Mouse (Mus musculus) forebrain, embryonic 14.5 days (tissue): ENCODE results near the gene Ubr4. TPM values are rescaled to one million over a fixed set of nuclear protein-coding genes. Genes with fewer than 3 reads are reported as not detected.

ENCODE experiments used
- microRNA-seq: library from miRNA; unstranded; fragments of <30 nt; microRNA quantifications from one replicate; pipeline ENCODE4, GENCODE M21; 2016
- polyA plus RNA-seq: library from polyadenylated mRNA; unstranded; fragments of >200 nt; fragmentation: Nextera tagmentation; extraction: Ambion mirVana; gene quantifications from 2 replicates; pipeline ENCODE4 v1.2.1, GENCODE M21; 2014

Ubr4 gene
- polyA plus RNA-seq, 1 experiment from 2014 or later: 51.3 TPM

Small RNAs within 50 kb of the gene (microRNA-seq; reads per million reads assigned to microRNA genes)
- gene Gm24245: 0.66 reads per million
- not detected for gene Gm25732

Other genes with a start within 250 kb of the Ubr4 start
- 411 and 472 TPM in 2 replicates for gene Minos1, start 221.5 kb upstream of the Ubr4 start, polyA plus RNA-seq
- gene Capzb, start 159.7 kb upstream of the Ubr4 start, polyA plus RNA-seq: 272 and 278 TPM in 2 replicates
- 8.9 and 10.5 TPM in 2 replicates for gene Pqlc2, start 41.9 kb upstream of the Ubr4 start, polyA plus RNA-seq
- gene Akr7a5, start 41.9 kb upstream of the Ubr4 start, polyA plus RNA-seq: 56.6 and 59.4 TPM in 2 replicates
- gene Mrto4, start within 50 bp of the Ubr4 start, polyA plus RNA-seq: 101 and 110 TPM in 2 replicates
- 17.9 and 23.3 TPM in 2 replicates for gene Emc1, start within 50 bp of the Ubr4 start, polyA plus RNA-seq
- 3.1 and 4.5 TPM in 2 replicates for gene Iffo2, start 177.9 kb downstream of the Ubr4 start, polyA plus RNA-seq